Mouse (Mus musculus) midbrain, postnatal 0 days (tissue): Measurements from ENCODE around the gene Sdk1. TPM values are rescaled to one million over a fixed set of nuclear protein-coding genes. Genes with fewer than 3 reads are reported as not detected.

Experiments
- ATAC-seq: fragments of 200-750 bp; cut with Nextera tagmentation; 2 replicates; pipeline ENCODE4 v1.8.0; 2017; ENCODE audit warnings: moderate number of reproducible peaks, mild to moderate bottlenecking, moderate TSS enrichment, moderate library complexity; ENCODE audit not compliant: low FRiP score
- DNase-seq: peaks from one replicate; pipeline ENCODE4 v3.0.0-alpha.2; 2015; ENCODE audit warnings: low spot score
- H3K27ac ChIP-seq: fragments of 300-500 bp; sonication (generic); 2 replicates; pipeline ENCODE4 v1.5.1; 2014; ENCODE audit warnings: low read depth, mild to moderate bottlenecking, low read length, mixed read lengths
- H3K27me3 ChIP-seq: fragments of 300-500 bp; sonication (generic); 2 replicates; pipeline ENCODE4 v1.6.1; 2014; ENCODE audit warnings: low read length, control low read depth, mixed read lengths; ENCODE audit not compliant: insufficient read depth
- H3K36me3 ChIP-seq: fragments of 300-500 bp; sonication (generic); 2 replicates; pipeline ENCODE4 v1.6.1; 2014; ENCODE audit warnings: low read length, control low read depth, mixed read lengths; ENCODE audit not compliant: insufficient read depth
- H3K4me1 ChIP-seq: fragments of 300-500 bp; sonication (generic); 2 replicates; pipeline ENCODE4 v1.6.1; 2014; ENCODE audit warnings: mild to moderate bottlenecking, control low read depth, antibody characterized with exemption, low read length, mixed read lengths; ENCODE audit not compliant: insufficient read depth
- H3K4me2 ChIP-seq: fragments of 300-500 bp; sonication (generic); 2 replicates; pipeline ENCODE4 v1.6.1; 2014; ENCODE audit warnings: low read depth, mild to moderate bottlenecking, low read length, mixed read lengths; ENCODE audit not compliant: poor library complexity, severe bottlenecking
- H3K4me3 ChIP-seq: fragments of 300-500 bp; sonication (generic); 2 replicates; pipeline ENCODE4 v1.5.1; 2014; ENCODE audit warnings: low read depth, mild to moderate bottlenecking, low read length, moderate library complexity
- H3K9ac ChIP-seq: fragments of 300-500 bp; sonication (generic); replicated peaks from 2 replicates; pipeline ENCODE4 v1.6.1; 2014; ENCODE audit warnings: mild to moderate bottlenecking, low read length, moderate library complexity, mixed read lengths; ENCODE audit not compliant: poor library complexity, severe bottlenecking
- H3K9me3 ChIP-seq: fragments of 300-500 bp; sonication (generic); 2 replicates; pipeline ENCODE4 v1.6.1; 2016; ENCODE audit warnings: low read length, control low read depth
- CTCF ChIP-seq: IDR thresholded peaks from 2 replicates; pipeline ENCODE4 v1.5.1; 2016; ENCODE audit warnings: antibody characterized with exemption, mild to moderate bottlenecking
- WGBS: fragments of 180-500 bp; shearing (Covaris S2); extraction: QIAGEN DNeasy Blood & Tissue Kit; methylation state at CpG from one replicate; pipeline ENCODE4 v1.1.7; 2014; 5-methylcytosine and 5-hydroxymethylcytosine counted together
- polyA plus RNA-seq: library from polyadenylated mRNA; unstranded; fragments of >200 nt; fragmentation: Nextera tagmentation; extraction: Ambion mirVana; gene quantifications from 2 replicates; pipeline ENCODE4 v1.2.1, GENCODE M21; 2015
- total RNA-seq: library from RNA; depleted of rRNA; stranded (reverse); fragments of >200 nt; gene quantifications from 2 replicates; pipeline ENCODE4 v1.2.3, GENCODE M21; 2014

The Sdk1 gene
- total and polyA plus RNA-seq, 2 experiments from 2014 or later: 2.6 to 26.7 TPM

GRCm38 (mm10) chr5:141591246-141591645 lies 350.0 kb downstream of the Sdk1 start:
- DNase-seq: no peak
- WGBS: 75% methylated on average over 5 of the region's 5 CpGs
- no peak overlapping the region for H3K4me3 ChIP-seq
- TF ChIP-seq CTCF: no peak
- H3K4me2 ChIP-seq: no peak overlapping the region
- H3K9me3 ChIP-seq: no peaks in the 10 kb centered on the region
- H3K27ac ChIP-seq: no peak overlapping the region
- H3K4me1 ChIP-seq: no peaks in the 10 kb centered on the region
- no peaks in the 10 kb centered on the region for H3K27me3 ChIP-seq
- no peaks in the 10 kb centered on the region for H3K36me3 ChIP-seq
- H3K9ac ChIP-seq: no peak overlapping the region
- no peak for ATAC-seq

- Histone ChIP-seq H3K4me2 (no peak overlapping the region), H3K36me3 (no peaks in the 10 kb centered on the region), H3K4me1 (peaks cover 2% of the 10 kb centered on the region; the same call in 1 of the 2 replicates), H3K9me3 (no peaks in the 10 kb centered on the region), H3K9ac (no peak overlapping the region), H3K27me3 (no peaks in the 10 kb centered on the region), H3K27ac (no peak overlapping the region), H3K4me3 (no peak overlapping the region)
- no peak for TF ChIP-seq CTCF
- ATAC-seq: no peak
- 68% methylated on average over 10 of the region's 10 CpGs for WGBS
- no peak for DNase-seq
These were observed 371.4 kb downstream of the Sdk1 start for GRCm38 (mm10) chr5:141612721-141613120.

- Histone ChIP-seq H3K36me3 (no peaks in the 10 kb centered on the region), H3K27me3 (no peaks in the 10 kb centered on the region), H3K4me3 (no peak overlapping the region), H3K4me1 (peaks cover 4% of the 10 kb centered on the region; the same call in 1 of the 2 replicates), H3K9me3 (no peaks in the 10 kb centered on the region), H3K27ac (no peak overlapping the region), H3K4me2 (no peak overlapping the region), H3K9ac (no peak overlapping the region)
- DNase-seq: no peak
- WGBS: 46% methylated on average over 7 of the region's 7 CpGs
- no peak for TF ChIP-seq CTCF
- no peak for ATAC-seq
These were observed 374.5 kb downstream of the Sdk1 start for GRCm38 (mm10) chr5:141615763-141616162.

- Histone ChIP-seq H3K36me3 (no peaks in the 10 kb centered on the region), H3K27ac (no peak overlapping the region), H3K9ac (no peak overlapping the region), H3K4me3 (no peak overlapping the region), H3K27me3 (no peaks in the 10 kb centered on the region), H3K4me2 (no peak overlapping the region), H3K9me3 (no peaks in the 10 kb centered on the region), H3K4me1 (peaks cover 4% of the 10 kb centered on the region; the same call in 1 of the 2 replicates)
- ATAC-seq: no peak
- 31% methylated on average over 6 of the region's 6 CpGs for WGBS
- no peak for TF ChIP-seq CTCF
- no peak for DNase-seq
These were observed 376.4 kb downstream of the Sdk1 start for GRCm38 (mm10) chr5:141617660-141618059.

- Histone ChIP-seq H3K9me3 (no peaks in the 10 kb centered on the region), H3K27ac (no peak overlapping the region), H3K4me2 (no peak overlapping the region), H3K27me3 (no peaks in the 10 kb centered on the region), H3K4me1 (no peaks in the 10 kb centered on the region), H3K4me3 (no peak overlapping the region), H3K9ac (no peak overlapping the region), H3K36me3 (no peaks in the 10 kb centered on the region)
- no peak for TF ChIP-seq CTCF
- no peak for ATAC-seq
- DNase-seq: no peak
- WGBS: 85% methylated on average over 4 of the region's 4 CpGs
These were observed 384.1 kb downstream of the Sdk1 start for GRCm38 (mm10) chr5:141625401-141625800.

GRCm38 (mm10) chr5:141631641-141632040 lies 390.4 kb downstream of the Sdk1 start:
- DNase-seq: no peak
- Histone ChIP-seq H3K9ac (no peak overlapping the region), H3K27me3 (no peaks in the 10 kb centered on the region), H3K4me2 (no peak overlapping the region), H3K27ac (no peak overlapping the region), H3K36me3 (no peaks in the 10 kb centered on the region), H3K4me1 (no peaks in the 10 kb centered on the region), H3K4me3 (no peak overlapping the region), H3K9me3 (no peaks in the 10 kb centered on the region)
- no peak for ATAC-seq
- no peak for TF ChIP-seq CTCF
- 86% methylated on average over 5 of the region's 5 CpGs for WGBS
